Mouse (Mus musculus): ENCODE results near the gene Ank3.

GRCm38 (mm10) chr10:69639138-69639537 lies 240.6 kb downstream of the Ank3 start:
- no peak for TF ChIP-seq CTCF (IDR thresholded peaks at IDR 0.05; ENCODE audit: low read depth, low read length)
- no peak for TF ChIP-seq POLR2A (IDR thresholded peaks at IDR 0.05; ENCODE audit: extremely low read depth, insufficient read depth, low read length)

All from liver, adult 2 months (tissue).